Mouse (Mus musculus) layer of hippocampus, adult 9-10 months (tissue): ENCODE results near the gene C1ra.
"Not testable (repeated sequence)": the region's sequence is repeated elsewhere in the genome, so short reads cannot be mapped to it uniquely, and the experiment has no call there.

Experiments used
- DNase-seq: peaks from one replicate; pipeline ENCODE4 v3.0.0; 2022; ENCODE audit warnings: low spot score

The C1ra gene

DNA sequence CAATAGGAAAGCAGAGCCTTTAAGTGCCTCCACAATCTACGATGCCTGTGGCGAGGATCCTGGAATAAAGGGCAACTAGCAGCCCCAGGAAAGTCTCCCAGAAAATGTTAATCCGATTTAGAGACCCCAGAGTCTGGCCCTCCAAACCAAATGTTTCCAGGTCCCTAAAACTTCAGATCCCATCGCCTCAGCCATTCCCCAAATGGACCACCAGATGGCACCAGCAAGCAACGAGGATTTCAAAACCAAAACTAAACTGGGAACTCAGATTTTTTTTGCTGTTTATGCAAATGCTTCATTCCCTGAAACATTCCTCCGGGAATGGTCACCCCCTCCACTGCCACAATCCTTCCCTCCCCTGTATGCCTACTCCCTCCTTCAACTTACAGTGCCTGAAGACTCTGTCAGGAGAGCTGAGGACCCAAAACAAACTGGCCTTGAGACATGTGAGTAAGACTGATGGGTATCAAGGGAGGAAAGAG, at the start of gene C1ra:
Gene C1ra, plus strand, starts transcription at position 51 of the 482 bp plus-strand sequence.
- DNase-seq: peak; percentile 43

DNA sequence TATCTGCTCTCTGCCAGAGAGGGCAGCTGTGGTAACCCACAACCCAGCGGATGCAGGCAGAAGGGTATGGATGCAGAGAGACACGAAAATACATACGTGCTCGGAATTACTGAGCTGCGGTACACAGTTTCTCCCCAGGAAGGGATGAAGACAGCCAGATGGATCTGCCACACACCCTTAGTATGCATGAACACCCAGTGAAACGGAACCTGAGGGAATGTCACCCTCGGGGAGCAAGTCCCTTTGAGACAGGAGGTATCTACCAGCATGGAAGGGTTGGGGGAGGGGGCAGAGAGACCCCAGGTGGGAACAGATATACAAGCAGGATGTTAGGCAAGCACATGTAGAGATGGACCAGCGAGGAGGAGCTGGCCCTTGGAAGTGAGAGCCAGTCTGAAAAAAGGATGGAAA, 48.3 kb upstream of the C1ra start:
- DNase-seq: no peak

DNA sequence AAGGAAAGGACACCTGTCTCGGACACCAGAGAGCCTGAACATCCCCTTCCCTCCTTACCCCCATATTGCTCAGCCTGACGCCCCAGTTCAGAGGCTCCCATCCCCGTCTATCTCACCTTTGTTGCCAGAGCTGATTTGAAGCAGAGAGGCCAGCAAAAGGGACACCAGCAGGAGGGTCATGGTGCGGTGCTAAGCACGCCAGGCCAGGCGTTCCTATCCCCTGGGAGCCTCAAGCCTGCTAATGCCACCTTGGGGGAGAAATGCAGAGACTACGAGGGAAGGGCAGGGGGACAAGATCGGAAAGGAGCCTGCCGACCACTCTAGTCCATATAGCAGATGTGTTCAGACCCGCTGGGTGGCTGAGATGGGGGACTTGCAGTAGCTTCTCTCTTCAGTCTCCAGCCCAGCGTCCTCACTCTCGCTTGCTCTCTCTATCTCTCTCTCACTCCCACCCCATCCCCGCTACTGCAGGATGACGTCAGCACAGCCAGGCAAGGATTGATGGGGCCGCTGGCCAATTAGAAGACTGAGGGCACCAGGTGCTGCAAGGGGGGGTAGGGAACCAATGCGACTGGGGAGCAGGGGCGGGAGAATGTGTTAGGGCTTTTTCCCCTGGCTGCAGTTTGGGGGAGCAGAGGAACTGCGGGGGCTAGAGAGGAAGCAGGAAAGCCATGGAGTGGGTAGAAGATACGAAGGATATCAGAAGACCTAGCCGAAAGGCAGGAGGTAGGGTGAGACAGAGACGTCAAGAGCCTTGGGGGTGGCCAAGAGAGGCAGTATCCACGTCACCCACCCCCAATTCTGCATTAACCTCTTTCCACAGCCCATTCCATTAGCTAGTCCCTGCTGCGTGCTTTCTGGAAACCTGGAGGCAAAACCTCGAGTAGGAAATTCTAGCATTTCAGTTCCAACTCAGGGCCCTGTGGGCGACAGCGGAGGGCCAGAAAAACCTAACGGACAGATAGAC, 47.6 kb upstream of the C1ra start, which contains the start of gene Clstn3:
Gene Clstn3, minus strand, starts transcription at position 490 of the 967 bp plus-strand sequence.
- peak; percentile 80 for DNase-seq

DNA sequence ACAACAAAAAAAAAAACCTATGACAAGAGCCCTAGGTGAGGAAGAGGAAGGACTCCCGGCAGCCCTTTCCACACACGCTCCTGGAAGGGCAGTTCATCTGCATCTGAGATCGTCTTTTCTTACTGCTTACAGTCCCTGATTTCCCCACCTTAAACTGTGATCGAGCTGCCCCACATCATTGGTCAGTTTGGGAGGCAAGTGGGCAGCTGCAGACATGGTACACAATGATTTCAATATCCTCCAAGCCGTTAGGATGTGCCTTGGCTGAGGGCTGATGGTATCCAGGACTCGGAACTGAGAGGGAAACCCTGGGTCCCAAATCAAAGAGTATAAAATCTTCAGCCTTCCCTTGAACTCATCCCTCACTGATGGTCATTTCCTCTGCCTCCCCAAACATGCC, 46.9 kb upstream of the C1ra start:
- DNase-seq: no peak

DNA sequence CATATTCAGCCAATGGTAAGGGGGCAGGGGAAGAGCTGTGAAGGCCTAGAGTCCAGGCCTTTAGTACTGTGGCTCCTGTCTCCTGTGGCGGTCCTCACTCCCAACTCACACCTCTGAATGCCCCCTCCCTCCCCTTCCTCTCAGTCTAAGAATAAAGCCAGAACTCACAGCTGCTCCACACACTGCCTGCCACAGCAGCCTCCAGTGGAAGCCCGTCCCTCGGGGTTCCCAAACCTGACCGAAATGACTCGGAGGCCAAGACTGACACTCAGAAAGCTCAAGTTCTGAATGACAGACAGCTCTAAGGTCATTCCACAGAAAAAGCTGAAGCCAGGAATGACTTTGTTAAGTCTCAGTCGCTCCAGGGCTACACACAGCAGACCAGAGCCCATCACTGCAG, 46.5 kb upstream of the C1ra start:
- DNase-seq: no peak

DNA sequence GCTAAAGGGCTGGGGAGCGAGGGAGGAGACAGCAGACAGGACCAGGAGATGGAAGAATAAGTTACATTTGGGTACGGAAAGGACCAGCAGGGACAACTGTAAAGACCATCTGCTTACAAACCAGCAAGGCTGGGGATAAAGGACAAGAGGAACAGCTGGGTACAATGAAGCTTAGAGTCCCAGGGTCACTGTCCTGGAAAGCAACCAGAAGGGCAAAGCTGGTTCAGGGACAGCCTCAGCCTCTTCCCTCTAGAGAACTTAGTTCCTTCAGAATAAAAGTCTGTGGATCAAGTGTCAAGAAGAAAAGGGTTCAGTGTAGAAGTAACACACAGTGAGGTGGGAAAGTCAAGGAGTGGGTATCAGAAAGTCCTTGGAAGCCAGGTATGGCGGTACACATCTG, 41.1 kb upstream of the C1ra start:
- no peak for DNase-seq

DNA sequence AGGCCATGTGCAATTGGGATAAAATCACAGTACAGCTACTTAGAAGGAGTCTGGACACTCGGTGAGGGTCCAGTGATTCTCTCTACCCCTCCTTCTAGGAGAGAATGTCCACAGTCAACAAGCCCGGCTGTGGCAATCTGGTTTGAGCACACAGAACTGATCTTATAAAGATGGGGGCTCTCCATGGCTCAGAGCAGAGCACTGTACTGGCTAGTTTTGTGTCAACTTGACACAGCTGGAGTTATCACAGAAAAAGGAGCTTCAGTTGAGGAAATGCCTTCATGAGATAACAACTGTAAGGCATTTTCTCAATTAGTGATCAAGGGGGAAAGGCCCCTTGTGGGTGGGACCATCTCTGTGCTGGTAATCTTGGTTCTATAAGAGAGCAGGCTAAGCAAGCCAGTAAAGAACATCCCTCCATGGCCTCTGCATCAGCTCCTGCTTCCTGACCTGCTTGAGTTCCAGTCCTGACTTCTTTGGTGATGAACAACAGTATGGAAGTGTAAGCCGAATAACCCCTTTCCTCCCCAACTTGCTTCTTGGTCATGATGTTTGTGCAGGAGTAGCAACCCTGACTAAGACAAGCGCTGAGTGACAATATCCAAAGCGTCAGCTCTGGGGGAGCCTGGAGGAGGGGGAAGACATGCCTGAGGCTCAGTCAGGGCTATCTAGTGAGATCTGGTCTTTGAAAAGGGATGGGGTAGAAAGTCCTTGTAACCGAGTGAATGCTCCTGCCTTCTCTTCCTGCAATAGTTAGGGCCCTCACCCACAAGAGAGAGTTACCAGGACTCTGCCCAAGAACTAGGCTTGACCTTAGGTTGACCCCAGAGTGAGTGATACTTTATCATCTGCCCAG, 40.2 kb upstream of the C1ra start:
- not testable (repeated sequence) for DNase-seq

DNA sequence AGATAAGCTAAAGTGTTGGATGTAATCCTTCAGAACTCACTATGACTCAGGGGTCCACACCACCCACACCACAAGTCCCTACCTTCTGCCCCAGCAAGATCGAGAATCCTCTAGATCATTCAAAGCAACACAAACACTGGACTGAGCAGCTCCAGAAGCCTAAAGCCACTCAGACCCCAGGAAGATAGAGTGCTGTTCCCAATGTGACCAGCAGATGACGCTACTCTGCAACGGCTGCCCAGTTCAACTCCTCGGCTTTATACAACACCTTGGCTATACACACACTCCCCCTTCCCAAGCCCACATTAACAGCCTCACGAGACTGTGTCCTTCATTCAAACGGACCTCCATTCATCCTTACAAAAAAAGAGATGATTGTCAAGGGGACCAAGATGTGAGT, 39.4 kb upstream of the C1ra start:
- no peak for DNase-seq

DNA sequence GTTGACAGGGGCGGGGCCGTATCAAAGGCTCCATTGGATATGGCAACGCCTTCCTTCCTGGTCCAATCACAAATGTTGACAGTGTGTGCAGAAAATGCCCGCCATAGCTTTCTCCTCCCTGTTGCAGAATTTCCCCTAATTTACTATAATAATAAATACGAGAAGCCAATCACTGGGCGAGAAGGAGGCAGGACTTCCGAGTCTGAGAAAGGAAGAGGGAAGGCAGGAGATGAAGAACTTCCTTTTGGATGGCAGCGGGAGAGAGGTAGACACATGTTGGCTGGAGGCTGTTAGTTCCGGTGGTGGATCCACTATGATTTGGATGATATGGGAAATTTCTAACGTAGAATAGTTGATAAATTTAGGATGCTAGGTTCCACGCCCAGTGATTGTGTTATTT, 37.6 kb upstream of the C1ra start:
- no peak for DNase-seq

DNA sequence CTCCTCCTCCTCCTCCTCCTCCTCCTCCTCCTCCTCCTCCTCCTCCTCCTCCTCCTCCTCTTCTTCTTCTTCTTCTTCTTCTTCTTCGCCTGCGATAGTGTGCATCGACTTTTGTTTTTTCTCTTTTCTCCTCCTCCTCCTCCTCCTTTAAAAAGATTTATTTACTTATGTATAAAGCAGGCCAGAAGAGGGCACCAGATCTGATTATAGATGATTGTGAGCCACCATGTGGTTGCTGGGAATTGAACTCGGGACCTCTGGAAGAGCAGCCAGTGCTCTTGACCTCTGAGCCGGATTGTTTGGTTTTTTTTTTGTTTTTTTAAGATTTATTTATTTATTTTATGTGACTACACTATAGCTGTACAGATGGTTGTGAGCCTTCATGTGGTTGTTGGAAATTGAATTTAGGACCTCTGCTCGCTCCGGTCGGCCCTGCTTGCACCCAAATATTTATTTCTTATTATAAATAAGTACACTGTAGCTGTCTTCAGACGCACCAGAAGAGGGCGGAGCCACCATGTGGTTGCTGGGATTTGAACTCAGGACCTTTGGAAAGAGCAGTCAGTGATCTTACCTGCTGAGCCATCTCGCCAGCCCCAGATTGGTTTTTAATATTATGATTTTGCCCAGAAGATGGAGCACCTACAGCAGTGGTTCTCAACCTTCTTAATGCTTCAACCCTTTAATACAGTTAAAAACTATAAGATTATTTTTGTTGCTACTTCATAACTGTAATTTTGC, 36.7 kb upstream of the C1ra start:
- not testable (repeated sequence) for DNase-seq

DNA sequence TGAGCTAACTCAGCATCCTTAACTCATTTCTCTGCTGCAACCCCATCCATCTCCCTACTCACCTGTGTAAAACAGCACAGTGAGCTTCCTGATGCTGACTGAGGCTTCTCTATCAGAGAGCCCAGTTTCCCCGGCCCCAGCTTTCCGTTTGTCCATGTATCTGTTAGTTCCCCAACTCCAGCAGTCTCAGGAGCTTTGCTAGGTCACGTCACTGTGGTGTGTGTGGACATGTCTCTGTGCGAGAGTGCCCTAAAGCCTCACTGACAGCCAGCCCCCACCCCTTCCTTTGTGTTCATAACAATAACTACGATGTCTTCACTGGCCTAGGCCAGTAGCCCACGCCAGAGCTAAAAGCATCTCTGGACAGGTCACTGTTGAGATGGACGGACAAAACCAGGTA, 36.0 kb upstream of the C1ra start:
- DNase-seq: no peak

DNA sequence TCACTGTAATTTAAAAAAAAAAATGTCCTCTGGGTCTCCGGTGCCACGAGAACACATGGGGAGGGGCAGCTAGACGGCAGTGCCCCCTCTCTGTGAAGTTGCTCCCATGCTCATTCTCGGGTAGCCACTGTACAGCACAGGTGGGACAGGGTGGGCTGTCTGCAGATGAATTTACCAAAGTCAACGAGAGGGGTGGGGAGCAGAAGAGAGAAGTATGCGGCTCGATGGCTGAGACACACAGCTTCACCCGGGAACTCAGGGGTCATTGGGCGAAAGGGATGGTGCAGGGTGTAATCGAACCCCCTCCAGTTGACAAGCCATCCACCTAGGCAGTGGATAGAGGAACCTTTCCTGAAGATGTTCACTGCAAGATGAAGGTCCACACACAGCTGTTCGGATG, 35.4 kb upstream of the C1ra start:
- DNase-seq: no peak

DNA sequence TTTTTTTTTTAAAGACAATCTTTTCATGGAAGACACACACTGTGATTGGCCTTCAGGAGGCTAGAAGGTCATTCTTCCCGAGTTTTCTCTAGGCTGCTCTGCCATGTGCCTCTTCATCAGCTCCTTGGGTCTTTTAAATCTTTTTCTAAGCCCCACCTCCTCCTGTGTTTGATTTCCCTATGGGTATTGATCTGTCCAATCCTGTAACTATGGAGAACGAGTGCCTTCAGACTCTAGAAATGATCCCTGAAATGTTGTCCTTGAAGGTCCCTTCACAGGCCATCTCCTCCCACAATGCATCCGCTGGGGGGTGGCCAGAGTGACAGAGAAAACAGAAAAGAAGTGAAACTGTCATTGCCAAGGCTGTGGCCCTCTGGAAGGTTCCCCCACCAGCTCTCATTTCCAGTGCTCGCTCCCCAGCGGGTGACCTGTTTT, 35.0 kb upstream of the C1ra start:
- DNase-seq: no peak

DNA sequence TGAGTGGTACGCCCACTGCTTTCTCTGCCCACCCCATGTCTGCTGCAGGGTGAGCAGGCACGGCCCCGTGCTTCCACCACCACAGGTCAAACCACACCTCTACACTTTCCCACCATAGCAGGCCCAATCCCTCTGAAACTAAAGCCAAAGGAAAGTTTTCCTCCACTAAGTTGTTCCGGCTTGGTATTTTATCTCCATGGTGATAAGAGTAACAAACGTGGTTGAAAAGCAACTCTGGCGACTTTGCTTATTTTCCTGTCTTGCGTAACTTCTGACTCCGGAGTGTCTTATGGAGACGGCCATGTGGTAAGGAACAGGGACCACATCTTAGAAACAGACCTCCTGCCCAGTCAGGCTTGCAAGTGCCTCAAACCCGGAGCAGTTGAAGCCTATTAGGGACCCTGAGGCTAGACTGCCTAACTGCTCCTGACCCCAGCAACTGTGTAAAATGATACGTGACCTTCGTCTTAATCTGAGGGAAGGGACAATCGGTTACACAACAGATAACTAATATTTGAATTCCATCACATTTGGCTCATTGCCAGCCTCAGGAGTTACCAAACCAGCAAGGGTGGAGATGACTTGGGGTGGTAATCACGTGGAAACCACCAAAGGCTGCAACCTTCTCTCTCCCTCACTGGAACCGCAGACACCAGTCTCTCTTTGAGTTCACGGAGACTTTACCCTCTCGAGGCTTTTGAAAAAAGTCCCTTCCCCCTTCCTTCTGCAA, 34.1 kb upstream of the C1ra start:
- no peak for DNase-seq

DNA sequence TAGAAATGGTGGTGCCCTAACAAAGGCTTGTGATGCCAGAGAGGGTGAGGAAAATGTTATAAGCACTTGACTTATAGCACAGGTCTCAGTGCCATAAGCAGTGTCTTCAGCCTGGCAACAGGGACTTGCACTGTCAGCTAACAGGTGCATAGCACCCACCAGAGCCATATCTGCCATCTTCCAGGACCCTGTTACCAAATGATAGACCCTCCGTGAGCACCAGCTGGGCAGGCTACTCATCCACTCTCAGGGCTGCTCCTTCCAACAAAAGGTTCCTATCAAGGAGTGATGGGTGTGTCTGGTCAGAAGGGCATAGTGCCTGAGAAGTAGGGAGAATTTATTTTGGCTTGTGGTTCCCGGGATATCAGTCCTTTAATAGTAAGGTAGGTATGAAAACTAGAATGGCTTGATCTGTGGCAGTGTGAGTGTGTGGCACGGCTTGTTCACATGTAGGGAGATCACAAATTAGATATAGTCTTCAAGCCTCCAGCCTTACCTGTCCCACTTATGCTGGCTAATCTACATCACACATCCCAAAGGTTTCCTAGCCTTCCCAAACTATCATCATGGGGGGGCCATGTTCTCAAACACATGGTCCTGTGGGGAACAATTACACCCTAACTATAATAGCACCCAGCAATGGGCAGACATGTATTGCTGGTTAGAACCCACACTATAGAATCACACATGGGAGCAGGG, 33.2 kb upstream of the C1ra start:
- no peak for DNase-seq

DNA sequence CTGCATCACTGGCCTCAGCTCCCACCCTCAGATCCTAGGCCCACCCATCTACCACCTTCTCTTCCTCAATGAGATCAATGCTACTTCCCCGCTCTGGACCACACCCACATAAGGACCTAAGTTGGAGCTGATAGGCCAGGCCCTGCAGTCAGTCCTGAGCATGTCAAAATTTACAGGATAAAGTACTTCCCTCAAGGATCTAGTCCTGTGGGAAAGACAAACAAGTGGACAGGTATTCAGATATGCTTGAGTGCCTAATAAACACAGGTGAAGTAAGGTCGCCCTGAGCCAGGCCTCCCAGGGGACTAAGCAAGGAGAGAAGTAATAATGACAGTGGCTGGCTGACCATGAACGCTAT, 32.7 kb upstream of the C1ra start:
- DNase-seq: no peak

DNA sequence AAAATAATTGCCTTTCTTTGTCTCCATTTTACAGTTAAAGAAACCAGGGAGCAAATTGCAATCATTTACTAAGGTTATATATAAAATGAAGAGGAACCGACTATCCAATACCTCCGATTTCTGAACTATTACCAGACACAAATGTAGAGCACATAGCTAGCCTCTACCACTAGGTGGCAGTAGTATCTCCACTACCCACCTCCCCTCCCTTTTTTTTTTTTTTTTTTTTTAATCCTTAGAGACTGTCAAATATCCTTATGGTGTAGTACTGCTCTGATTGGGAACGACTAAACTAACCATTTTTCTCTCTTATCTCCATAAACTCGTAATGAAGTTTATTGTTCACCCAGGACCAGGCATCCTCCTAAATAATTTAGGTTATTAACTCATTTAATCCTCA, 31.9 kb upstream of the C1ra start:
- no peak for DNase-seq

DNA sequence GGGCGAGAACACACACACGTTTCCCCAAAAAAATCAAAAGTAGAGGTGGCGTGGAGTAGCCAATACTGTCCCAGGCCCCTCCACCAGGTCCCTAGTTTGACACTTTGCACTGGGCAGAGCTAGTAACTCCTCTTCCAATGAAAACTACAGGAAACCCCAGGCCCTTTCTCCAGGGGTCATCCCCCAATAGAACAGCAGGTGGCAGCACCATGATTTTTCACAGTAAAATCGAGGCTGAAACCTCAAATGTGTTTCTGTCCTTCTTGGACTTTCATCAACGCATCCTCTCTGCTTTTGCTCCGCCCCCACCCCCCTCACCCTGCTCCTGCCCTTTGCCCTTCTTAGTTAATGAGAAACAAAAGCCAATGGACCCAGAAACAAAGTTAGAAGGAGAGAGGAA, 30.6 kb upstream of the C1ra start:
- DNase-seq: no peak

DNA sequence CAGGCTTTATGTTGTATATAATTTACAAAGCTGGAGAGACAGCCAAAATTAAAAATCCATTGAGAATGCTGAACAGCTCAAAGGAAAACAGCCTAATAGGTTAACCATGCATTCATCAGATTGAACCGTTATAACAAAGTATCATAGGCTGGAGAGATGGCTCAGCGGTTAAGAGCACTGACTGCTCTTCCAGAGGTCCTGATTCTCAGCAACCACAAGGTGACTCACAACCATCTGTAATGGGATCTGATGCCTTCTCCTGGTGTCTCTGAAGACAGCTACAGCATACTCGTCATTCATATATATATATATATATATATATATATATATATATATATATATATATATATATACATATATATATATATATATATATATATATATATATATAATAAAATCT, 28.4 kb upstream of the C1ra start:
- DNase-seq: not testable (repeated sequence)

DNA sequence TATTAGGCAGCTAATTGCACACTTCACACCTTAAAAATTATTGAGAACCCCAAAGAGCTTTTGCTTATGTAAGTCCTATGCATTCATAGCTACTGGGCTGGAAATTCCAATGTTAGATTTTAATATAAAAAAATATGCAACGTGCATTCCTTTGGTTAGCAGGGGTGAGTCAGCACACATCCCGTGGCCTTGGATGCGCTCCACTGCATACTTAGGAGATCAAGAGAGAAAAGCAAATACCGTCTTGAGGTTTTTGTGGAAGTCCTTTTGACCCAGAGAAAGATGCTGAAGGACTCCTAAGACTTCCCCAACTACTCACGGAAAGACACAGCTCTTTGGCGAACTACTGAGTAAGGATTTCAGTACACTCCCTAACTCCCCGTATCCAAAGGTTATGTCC, 27.4 kb upstream of the C1ra start:
- DNase-seq: no peak
